Mouse (Mus musculus): ENCODE measurements around the gene Gphn. TPM values are rescaled to one million over a fixed set of nuclear protein-coding genes. Genes with fewer than 3 reads are reported as not detected.

Gphn gene
- total RNA-seq, 2 experiments from 2014 or later, result 23.8 to 24.0 TPM

- DNase-seq, result no peak
- intact Hi-C loops (cut with DNase I), result no loop called here
Observed at GRCm38 (mm10) chr12:78685669-78686215, 459.6 kb downstream of the Gphn start.

- intact Hi-C loops (cut with DNase I), result no loop called here
- DNase-seq, result no peak
Observed at GRCm38 (mm10) chr12:78688876-78689275, 462.7 kb downstream of the Gphn start.

- intact Hi-C loops (cut with DNase I), result no loop called here
- DNase-seq, result no peak
Observed at GRCm38 (mm10) chr12:78691325-78691724, 465.1 kb downstream of the Gphn start, which contains the start of gene Fam71d. TSS of gene Fam71d (plus strand) at chr12:78691535.

DNA sequence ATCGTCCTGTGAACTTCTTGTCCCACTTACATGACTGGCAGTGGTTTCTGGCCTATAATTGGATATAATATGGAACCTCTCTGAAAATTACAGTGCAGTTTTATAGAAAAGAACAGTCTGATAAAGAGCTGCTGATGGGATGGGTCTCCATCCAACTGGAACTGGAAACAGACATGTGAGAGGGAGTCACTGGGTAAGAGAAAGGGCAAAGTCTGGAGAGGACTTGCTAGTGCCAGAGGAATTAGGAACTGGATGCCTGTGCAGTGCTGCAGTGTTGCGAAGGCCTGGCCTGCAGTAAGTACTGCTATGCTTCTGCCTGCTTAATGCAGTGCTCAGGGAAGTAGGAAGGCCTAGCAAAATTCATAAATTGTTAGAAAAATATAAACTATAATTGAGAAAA, 467.1 kb downstream of the Gphn start:
- intact Hi-C loops (cut with DNase I), result no loop called here
- DNase-seq, result no peak

DNA sequence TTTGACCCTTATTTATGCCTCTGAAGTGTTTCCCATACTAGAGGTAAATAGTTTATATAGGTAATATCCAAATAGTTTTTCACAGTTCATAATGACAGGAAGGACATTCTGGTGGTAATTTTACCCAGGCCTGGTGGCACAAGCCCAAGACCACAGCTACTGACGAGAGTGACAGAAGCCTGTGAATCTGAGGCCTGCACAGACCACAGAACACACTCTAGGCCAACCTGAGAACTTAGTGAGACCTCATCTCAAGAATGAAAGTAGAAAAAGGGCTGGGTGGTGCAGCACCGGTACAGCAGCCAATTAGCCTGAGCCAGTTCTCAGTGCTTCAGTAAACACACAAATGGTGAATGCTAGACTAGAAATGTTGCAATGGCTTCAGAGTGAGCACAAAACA, 491.6 kb downstream of the Gphn start:
- no peak for DNase-seq

GRCm38 (mm10) chr12:78727723-78728122, 501.5 kb downstream of the Gphn start:
- DNase-seq, result no peak
- intact Hi-C loops (cut with DNase I), result no loop called here

More for the DNA sequence above, 491.6 kb downstream of the Gphn start:
- intact Hi-C loops (cut with DNase I), result no loop called here

Other genes with a start within 250 kb of the Gphn start
- not detected for gene Gm6657, start 32.1 kb upstream of the Gphn start, total RNA-seq (2021)

Measured in heart, postnatal 36 days (tissue).